Mouse (Mus musculus) embryonic facial prominence, embryonic 15.5 days (tissue): Measurements from ENCODE around the gene Flad1. TPM values are rescaled to one million over a fixed set of nuclear protein-coding genes. Genes with fewer than 3 reads are reported as not detected.

Source experiments
- ATAC-seq: fragments of 200-750 bp; cut with Nextera tagmentation; 2 replicates; pipeline ENCODE4 v1.8.0; 2017; ENCODE audit warnings: low read depth, moderate TSS enrichment; ENCODE audit not compliant: insufficient number of reproducible peaks, low FRiP score, low TSS enrichment
- H3K27ac ChIP-seq: fragments of 300-500 bp; sonication (generic); replicated peaks from 2 replicates; pipeline ENCODE4 v1.5.1; 2015; ENCODE audit warnings: mild to moderate bottlenecking, inconsistent platforms
- H3K27me3 ChIP-seq: fragments of 300-500 bp; sonication (generic); 2 replicates; pipeline ENCODE4 v1.6.1; 2015; ENCODE audit warnings: inconsistent platforms
- H3K36me3 ChIP-seq: fragments of 300-500 bp; sonication (generic); 2 replicates; pipeline ENCODE4 v1.6.1; 2015; ENCODE audit warnings: mild to moderate bottlenecking, inconsistent platforms
- H3K4me1 ChIP-seq: fragments of 300-500 bp; sonication (generic); 2 replicates; pipeline ENCODE4 v1.6.1; 2015; ENCODE audit warnings: inconsistent platforms
- H3K4me2 ChIP-seq: fragments of 300-500 bp; sonication (generic); replicated peaks from 2 replicates; pipeline ENCODE4 v1.6.1; 2015; ENCODE audit warnings: mild to moderate bottlenecking, inconsistent platforms
- H3K4me3 ChIP-seq: fragments of 300-500 bp; sonication (generic); replicated peaks from 2 replicates; pipeline ENCODE4 v1.5.1; 2015; ENCODE audit warnings: mild to moderate bottlenecking, inconsistent platforms
- H3K9ac ChIP-seq: fragments of 300-500 bp; sonication (generic); 2 replicates; pipeline ENCODE4 v1.6.1; 2015; ENCODE audit warnings: inconsistent platforms
- H3K9me3 ChIP-seq: fragments of 300-500 bp; sonication (generic); replicated peaks from 2 replicates; pipeline ENCODE4 v1.6.1; 2016; ENCODE audit warnings: inconsistent platforms
- WGBS: fragments of 180-500 bp; shearing (Covaris S2); methylation state at CpG from one replicate; pipeline ENCODE4 v1.1.7; 2015; 5-methylcytosine and 5-hydroxymethylcytosine counted together
- polyA plus RNA-seq: library from polyadenylated mRNA; unstranded; fragments of >200 nt; fragmentation: Nextera tagmentation; extraction: Ambion mirVana; gene quantifications from 2 replicates; pipeline ENCODE4 v1.2.1, GENCODE M21; 2015

Gene Flad1
- polyA plus RNA-seq, 1 experiment from 2014 or later: 34.6 TPM

GRCm38 (mm10) chr3:89394006-89394893 is 17.4 kb downstream of the Flad1 start, which contains the start of gene Zbtb7b:
Gene Zbtb7b, minus strand, starts transcription at chr3:89394776.
- Histone ChIP-seq H3K9me3 (no peaks in the 10 kb centered on the region), H3K4me1 (peaks cover 69% of the 10 kb centered on the region), H3K4me3 (peak within 1 kb of the TSS; percentile 58), H3K4me2 (peak within 1 kb of the TSS; percentile 98), H3K27me3 (no peaks in the 10 kb centered on the region), H3K27ac (peak within 1 kb of the TSS; percentile 93), H3K9ac (peak within 1 kb of the TSS; percentile 55), H3K36me3 (no peaks in the 10 kb centered on the region)
- ATAC-seq: peak; percentile 43
- under 1% methylated on average over 39 of the region's 42 CpGs for WGBS

- no peaks in the 10 kb centered on the region for H3K9me3 ChIP-seq
- H3K9ac ChIP-seq: peak overlapping the region; percentile 55
- H3K27ac ChIP-seq: peak overlapping the region; percentile 93
- peak overlapping the region; percentile 58 for H3K4me3 ChIP-seq
- peak; percentile 95 for ATAC-seq
- peak overlapping the region; percentile 98 for H3K4me2 ChIP-seq
- peaks cover 71% of the 10 kb centered on the region for H3K4me1 ChIP-seq
- H3K27me3 ChIP-seq: no peaks in the 10 kb centered on the region
- no peaks in the 10 kb centered on the region for H3K36me3 ChIP-seq
- under 1% methylated on average over 15 of the region's 15 CpGs for WGBS
Observed at GRCm38 (mm10) chr3:89393605-89394004, 18.1 kb downstream of the Flad1 start.

- WGBS: 0% methylated on average over 13 of the region's 24 CpGs
- Histone ChIP-seq H3K4me2 (peak overlapping the region; percentile 98), H3K36me3 (no peaks in the 10 kb centered on the region), H3K9me3 (no peaks in the 10 kb centered on the region), H3K4me1 (peaks cover 78% of the 10 kb centered on the region), H3K27me3 (no peaks in the 10 kb centered on the region), H3K9ac (peak overlapping the region; percentile 44), H3K4me3 (peak overlapping the region; percentile 58), H3K27ac (peak overlapping the region; percentile 85)
- no peak for ATAC-seq
Observed at GRCm38 (mm10) chr3:89392871-89393311, 18.8 kb downstream of the Flad1 start.

- H3K4me2 ChIP-seq: peak overlapping the region; percentile 98
- WGBS: under 1% methylated on average over 56 of the region's 56 CpGs
- peaks cover 87% of the 10 kb centered on the region for H3K4me1 ChIP-seq
- peak overlapping the region; percentile 44 for H3K9ac ChIP-seq
- no peak for ATAC-seq
- H3K36me3 ChIP-seq: no peaks in the 10 kb centered on the region
- no peaks in the 10 kb centered on the region for H3K9me3 ChIP-seq
- peak overlapping the region; percentile 85 for H3K27ac ChIP-seq
- no peaks in the 10 kb centered on the region for H3K27me3 ChIP-seq
- peak overlapping the region; percentile 58 for H3K4me3 ChIP-seq
Observed at GRCm38 (mm10) chr3:89391663-89392511, 19.8 kb downstream of the Flad1 start.

- Histone ChIP-seq H3K36me3 (no peaks in the 10 kb centered on the region), H3K4me1 (peaks cover 85% of the 10 kb centered on the region), H3K4me3 (peak overlapping the region; percentile 58), H3K9me3 (no peaks in the 10 kb centered on the region), H3K9ac (no peak overlapping the region; the same call in 1 of the 2 replicates), H3K4me2 (peak overlapping the region; percentile 98), H3K27me3 (no peaks in the 10 kb centered on the region), H3K27ac (peak overlapping the region; percentile 85)
- ATAC-seq: no peak
- WGBS: 11% methylated on average over 19 of the region's 19 CpGs
Observed at GRCm38 (mm10) chr3:89390699-89391662, 20.7 kb downstream of the Flad1 start.

GRCm38 (mm10) chr3:89390111-89390515 is 21.6 kb downstream of the Flad1 start:
- H3K27ac ChIP-seq: peak overlapping the region; percentile 44
- peak overlapping the region; percentile 58 for H3K4me3 ChIP-seq
- no peak for ATAC-seq
- WGBS: 40% methylated on average over 5 of the region's 5 CpGs
- no peaks in the 10 kb centered on the region for H3K36me3 ChIP-seq
- H3K9ac ChIP-seq: no peak overlapping the region
- H3K4me2 ChIP-seq: peak overlapping the region; percentile 98
- H3K9me3 ChIP-seq: no peaks in the 10 kb centered on the region
- peaks cover 85% of the 10 kb centered on the region for H3K4me1 ChIP-seq
- H3K27me3 ChIP-seq: no peaks in the 10 kb centered on the region

GRCm38 (mm10) chr3:89388901-89389740 is 22.5 kb downstream of the Flad1 start:
- Histone ChIP-seq H3K27ac (peak overlapping the region; percentile 58; the same call in 1 of the 2 replicates), H3K36me3 (no peaks in the 10 kb centered on the region), H3K27me3 (no peaks in the 10 kb centered on the region), H3K4me3 (no peak overlapping the region), H3K4me1 (peaks cover 85% of the 10 kb centered on the region), H3K9me3 (no peaks in the 10 kb centered on the region), H3K4me2 (no peak overlapping the region), H3K9ac (no peak overlapping the region)
- ATAC-seq: no peak
- WGBS: 52% methylated on average over 6 of the region's 6 CpGs

GRCm38 (mm10) chr3:89388134-89388881 is 23.4 kb downstream of the Flad1 start:
- H3K4me1 ChIP-seq: peaks cover 81% of the 10 kb centered on the region
- no peak for ATAC-seq
- no peak overlapping the region for H3K4me3 ChIP-seq
- WGBS: 58% methylated on average over 11 of the region's 11 CpGs
- peak overlapping the region; percentile 58 for H3K27ac ChIP-seq
- H3K27me3 ChIP-seq: no peaks in the 10 kb centered on the region
- no peaks in the 10 kb centered on the region for H3K36me3 ChIP-seq
- H3K9ac ChIP-seq: no peak overlapping the region
- no peaks in the 10 kb centered on the region for H3K9me3 ChIP-seq
- H3K4me2 ChIP-seq: peak overlapping the region; percentile 27

GRCm38 (mm10) chr3:89387632-89388031 is 24.0 kb downstream of the Flad1 start:
- Histone ChIP-seq H3K4me2 (peak overlapping the region; percentile 27), H3K4me3 (peak overlapping the region; percentile 19; the same call in 1 of the 2 replicates), H3K4me1 (peaks cover 77% of the 10 kb centered on the region), H3K9me3 (no peaks in the 10 kb centered on the region), H3K27ac (peak overlapping the region; percentile 58), H3K36me3 (no peaks in the 10 kb centered on the region), H3K9ac (no peak overlapping the region), H3K27me3 (no peaks in the 10 kb centered on the region)
- WGBS: 55% methylated on average over 11 of the region's 11 CpGs
- ATAC-seq: 0 out of 2 replicates have a peak, but pooled peaks have one; percentile 2
